Mouse (Mus musculus) myocyte (in vitro differentiated cells): Measurements from ENCODE around the gene Tmem147.
"Not testable (repeated sequence)": the region's sequence is repeated elsewhere in the genome, so short reads cannot be mapped to it uniquely, and the experiment has no call there.

ENCODE experiments used
- CEBPB ChIP-seq: IDR thresholded peaks from 2 replicates; pipeline ENCODE4 v1.6.1; 2011; ENCODE audit warnings: mild to moderate bottlenecking, moderate library complexity; ENCODE audit not compliant: poor library complexity, insufficient read depth, severe bottlenecking
- E2F4 ChIP-seq: IDR thresholded peaks from one replicate; pipeline ENCODE4 v1.6.1; 2011; ENCODE audit warnings: mild to moderate bottlenecking, control low read depth, moderate library complexity; ENCODE audit not compliant: insufficient read depth
- MAX ChIP-seq: IDR thresholded peaks from one replicate; pipeline ENCODE4 v1.6.1; 2011; ENCODE audit warnings: low read depth, mild to moderate bottlenecking, control low read depth
- MYOD1 ChIP-seq, 3 experiments: IDR thresholded peaks; one replicate each; pipeline ENCODE4 v1.6.1; 2011; ENCODE audit warnings: control low read depth in 2 of 3, low read depth in 2 of 3, mild to moderate bottlenecking in 2 of 3, moderate library complexity in 1 of 3; ENCODE audit not compliant: insufficient read length in 2 of 3, control insufficient read depth in 1 of 3
- MYOG ChIP-seq, 3 experiments: IDR thresholded peaks; one replicate each; pipeline ENCODE4 v1.6.1; 2011; ENCODE audit warnings: control low read depth in 2 of 3, low read depth in 2 of 3, mild to moderate bottlenecking in 2 of 3; ENCODE audit not compliant: insufficient read length in 2 of 3, control insufficient read depth in 1 of 3, insufficient read depth in 1 of 3
- POLR2A ChIP-seq: IDR thresholded peaks from one replicate; pipeline ENCODE4 v1.6.1; 2011; ENCODE audit warnings: low read depth, mild to moderate bottlenecking, control low read depth, moderate library complexity; ENCODE audit not compliant: insufficient read length
- POLR2AphosphoS2 ChIP-seq: IDR thresholded peaks from one replicate; pipeline ENCODE4 v1.6.1; 2011; ENCODE audit warnings: low read depth, control low read depth; ENCODE audit not compliant: insufficient read length
- REST ChIP-seq: IDR thresholded peaks from one replicate; pipeline ENCODE4 v1.6.1; 2011; ENCODE audit warnings: mild to moderate bottlenecking, control low read depth, moderate library complexity; ENCODE audit not compliant: insufficient read depth, insufficient read length
- SRF ChIP-seq: IDR thresholded peaks from one replicate; pipeline ENCODE4 v1.6.1; 2011; ENCODE audit warnings: low read depth; ENCODE audit not compliant: control insufficient read depth, insufficient read length
- TCF12 ChIP-seq: IDR thresholded peaks from one replicate; pipeline ENCODE4 v1.6.1; 2011; ENCODE audit warnings: mild to moderate bottlenecking, control low read depth; ENCODE audit not compliant: poor library complexity, insufficient read depth, severe bottlenecking
- TCF3 ChIP-seq: IDR thresholded peaks from one replicate; pipeline ENCODE4 v1.6.1; 2011; ENCODE audit warnings: low read depth, control low read depth; ENCODE audit not compliant: insufficient read length
- USF1 ChIP-seq: IDR thresholded peaks from one replicate; pipeline ENCODE4 v1.6.1; 2011; ENCODE audit warnings: low read depth, mild to moderate bottlenecking, control low read depth, moderate library complexity

DNA sequence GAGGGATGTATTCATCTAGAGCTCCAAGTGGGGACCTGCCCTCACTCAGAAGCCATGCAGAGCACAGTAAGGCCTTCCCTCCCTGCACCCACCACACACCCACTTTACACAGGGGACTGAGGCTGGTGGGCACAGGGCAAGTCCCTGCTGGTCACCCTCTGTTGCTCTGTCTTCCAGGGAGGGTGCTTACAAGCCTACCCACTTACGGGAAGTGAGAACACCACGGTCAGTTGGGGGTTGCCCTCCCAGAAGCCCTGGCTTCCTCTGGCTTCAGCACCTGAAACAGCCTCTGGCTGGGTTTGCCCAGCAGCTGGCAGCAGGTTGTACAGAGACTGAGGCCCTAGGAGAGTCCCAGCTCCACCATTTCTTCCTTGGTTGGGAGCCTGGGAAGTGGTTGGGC, 13.2 kb upstream of the Tmem147 start:
- not testable (repeated sequence) for TF ChIP-seq MAX; POLR2A; POLR2AphosphoS2; E2F4; CEBPB; USF1; TCF12; MYOG (IDR thresholded peaks at IDR 0.05; ENCODE audit: control insufficient read depth in 1 of 3, insufficient read depth in 1 of 3, insufficient read length in 2 of 3, low read depth in 2 of 3); MYOD1 (IDR thresholded peaks at IDR 0.05; ENCODE audit: control insufficient read depth in 1 of 3, insufficient read length in 2 of 3, low read depth in 2 of 3); TCF3; SRF; REST
